Mouse (Mus musculus) megakaryocyte-erythroid progenitor cell, adult 5 weeks (primary cell): ENCODE results near the gene Dhx35. TPM values are rescaled to one million over a fixed set of nuclear protein-coding genes. Genes with fewer than 3 reads are reported as not detected.

Source experiments
- polyA plus RNA-seq: library from polyadenylated mRNA; stranded (reverse); fragments of >175 nt; gene quantifications from 2 replicates; pipeline ENCODE4 v1.2.3, GENCODE M21; 2012

Dhx35 gene
- polyA plus RNA-seq = 5.3 and 6.8 TPM in 2 replicates

DNA sequence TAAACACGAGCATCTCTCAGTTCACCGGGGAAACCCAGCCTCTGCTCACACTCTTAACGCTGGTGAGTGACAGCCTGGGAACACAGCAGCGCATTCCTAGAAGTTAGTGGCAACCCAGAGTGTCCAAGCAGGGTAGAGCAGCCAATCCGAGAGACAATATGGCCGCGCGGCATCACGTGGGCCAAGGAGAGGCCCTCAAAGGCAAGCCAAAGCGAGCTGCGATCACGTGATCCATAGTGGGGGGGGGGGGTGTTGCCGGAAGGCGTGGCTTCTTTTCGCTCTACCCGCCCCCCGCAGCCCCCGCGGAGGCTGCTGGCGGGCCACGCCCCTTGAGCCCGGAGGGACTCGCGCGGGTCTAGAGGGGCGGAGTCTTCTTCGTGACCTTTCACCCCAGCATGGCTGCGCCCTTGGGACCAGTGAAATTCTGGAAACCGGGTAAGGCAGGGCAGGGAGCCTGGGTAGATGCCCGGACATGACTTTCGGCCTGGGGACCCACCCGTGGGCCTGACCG, at the start of gene Dhx35:
Dhx35 (plus strand) TSS at position 314 of the 511 bp plus-strand sequence.

DNA sequence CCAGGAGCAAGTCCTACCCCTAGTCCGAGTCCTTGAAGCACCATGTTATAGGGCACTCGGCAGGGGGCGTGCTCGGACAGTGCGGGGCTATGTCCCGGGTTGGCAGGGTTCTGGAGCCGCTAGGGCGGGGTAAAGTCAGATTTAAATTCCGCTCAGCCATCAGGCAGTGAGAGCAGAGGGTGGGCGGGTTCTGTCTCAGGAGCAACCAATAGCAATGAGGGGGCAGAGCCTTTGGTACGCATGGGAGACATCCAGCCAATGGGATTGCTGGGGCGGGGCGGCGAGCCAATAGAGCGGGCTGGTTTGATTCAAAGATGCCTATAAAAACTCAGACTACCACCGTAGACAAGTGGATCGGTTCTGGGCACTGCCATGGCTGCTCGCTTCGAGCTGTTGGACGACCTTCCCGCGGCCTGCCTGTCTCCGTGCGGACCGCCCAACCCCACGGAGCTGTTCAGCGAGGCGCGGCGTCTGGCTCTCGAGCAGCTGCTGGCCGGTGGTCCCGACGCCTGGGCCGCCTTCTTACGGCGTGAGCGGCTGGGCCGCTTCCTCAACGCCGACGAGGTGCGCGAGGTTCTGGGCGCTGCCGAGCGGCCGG, 26.8 kb upstream of the Dhx35 start, which contains the start of gene Fam83d:
Fam83d (plus strand) TSS at position 352 of the 598 bp plus-strand sequence.

Other genes starting within 250 kb of the Dhx35 start
- 0.11 and 0.46 TPM in 2 replicates for gene Slc32a1, start 184.0 kb upstream of the Dhx35 start, polyA plus RNA-seq
- 14.9 and 16.9 TPM in 2 replicates for gene Actr5, start 169.9 kb upstream of the Dhx35 start, polyA plus RNA-seq
- gene Ppp1r16b, start 129.4 kb upstream of the Dhx35 start, polyA plus RNA-seq = 1.1 TPM in 2 replicates
- 4.7 and 6.7 TPM in 2 replicates for gene Fam83d, start 26.7 kb upstream of the Dhx35 start, polyA plus RNA-seq